Comparison of ENCODE assay signal across 8 mouse cellular contexts in the genomic region with DNA sequence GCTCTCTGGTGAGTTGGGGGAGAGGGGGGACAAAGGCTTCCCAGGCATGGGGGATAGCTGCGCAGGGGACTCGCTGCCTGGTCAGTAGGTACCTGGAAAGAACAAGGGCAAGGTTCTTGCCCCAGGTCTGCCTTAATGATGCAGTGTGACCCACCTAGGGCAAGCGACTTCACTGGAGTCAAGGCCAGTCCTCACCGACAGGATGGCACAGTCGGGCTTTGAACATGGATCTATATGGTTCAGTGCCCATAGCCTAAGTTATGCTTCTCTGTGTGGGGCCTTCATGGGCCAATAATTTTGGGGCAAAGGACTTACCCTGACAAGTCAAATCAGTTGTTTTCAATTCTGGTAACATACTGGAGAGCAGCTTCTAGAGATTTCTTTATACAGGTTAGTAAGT. TPM values are rescaled to one million over a fixed set of nuclear protein-coding genes. Genes with fewer than 3 reads are reported as not detected.
A peak's percentile ranks its signal among the peaks of the same experiment; 100 is the strongest.
DNase-seq lines count a peak whose midpoint lies in the region; ATAC-seq and TF ChIP-seq lines count a peak whose summit lies in the region.

No protein-coding gene starts in this region.

- no peak for ATAC-seq in embryonic facial prominence, embryonic 15.5 days (ENCODE audit: insufficient number of reproducible peaks, low FRiP score, low TSS enrichment, low read depth)
- ATAC-seq in kidney, postnatal 0 days (replicated peaks; ENCODE audit: low FRiP score, low read depth), result peak; percentile 56
- ATAC-seq in neural tube, embryonic 15.5 days (ENCODE audit: low FRiP score), result peak; percentile 55; the same call in 1 of the 2 replicates

- peak overlapping the region; percentile 95 for H3K27ac ChIP-seq in left cerebral cortex, adult 2 months
- peak overlapping the region; percentile 88 for H3K27ac ChIP-seq in embryonic facial prominence, embryonic 15.5 days (replicated peaks)
- no peak overlapping the region for H3K27ac ChIP-seq in kidney, postnatal 0 days
- H3K27ac ChIP-seq in neural tube, embryonic 15.5 days (replicated peaks), result peak overlapping the region; percentile 97

- DNase-seq in left cerebral cortex, adult 2 months (ENCODE audit: extremely low spot score in 1 of 2, low spot score in 2 of 2), result no peak
- no peak for DNase-seq in left cerebral cortex, postnatal 14 days (ENCODE audit: low spot score in 2 of 2)
- DNase-seq in kidney, postnatal 0 days (ENCODE audit: low spot score), result no peak
- no peak for DNase-seq in layer of hippocampus, postnatal 10 days (ENCODE audit: low spot score in 2 of 2)
- DNase-seq in natural killer cell, adult 2 months (ENCODE audit: low spot score in 2 of 2), result no peak
- DNase-seq in cerebellum, adult 11-12 months, result no peak

- 5% methylated on average over 5 of the region's 5 CpGs for WGBS in embryonic facial prominence, embryonic 15.5 days
- WGBS in kidney, postnatal 0 days, result 8% methylated on average over 5 of the region's 5 CpGs
- WGBS in neural tube, embryonic 15.5 days, result 3% methylated on average over 5 of the region's 5 CpGs

- H3K36me3 ChIP-seq in embryonic facial prominence, embryonic 15.5 days, result no peaks in the 10 kb centered on the region
- H3K36me3 ChIP-seq in kidney, postnatal 0 days (ENCODE audit: insufficient read depth, low read length), result no peaks in the 10 kb centered on the region
- no peaks in the 10 kb centered on the region for H3K36me3 ChIP-seq in neural tube, embryonic 15.5 days

- H3K4me1 ChIP-seq in embryonic facial prominence, embryonic 15.5 days, result peaks cover 16% of the 10 kb centered on the region
- no peaks in the 10 kb centered on the region for H3K4me1 ChIP-seq in kidney, postnatal 0 days (replicated peaks; ENCODE audit: insufficient read depth, low read length)
- H3K4me1 ChIP-seq in neural tube, embryonic 15.5 days, result peaks cover 38% of the 10 kb centered on the region

- TF ChIP-seq CTCF in left cerebral cortex, adult 2 months (IDR thresholded peaks at IDR 0.05), result no peak
- TF ChIP-seq CTCF in kidney, postnatal 0 days (IDR thresholded peaks at IDR 0.05; ENCODE audit: low read depth), result no peak

- peaks cover 5% of the 10 kb centered on the region; the same call in 1 of the 2 replicates for H3K27me3 ChIP-seq in embryonic facial prominence, embryonic 15.5 days
- peaks cover 3% of the 10 kb centered on the region; the same call in 1 of the 2 replicates for H3K27me3 ChIP-seq in kidney, postnatal 0 days (ENCODE audit: insufficient read depth, low read length)
- H3K27me3 ChIP-seq in neural tube, embryonic 15.5 days (replicated peaks), result no peaks in the 10 kb centered on the region

- intact Hi-C loops in left cerebral cortex, adult 2 months (cut with DNase I), result loop anchor here (5.0 kb wide), 2 partner anchors 58 to 148 kb away; a partner anchor contains a TSS
- intact Hi-C loops in left cerebral cortex, postnatal 14 days (cut with DNase I), result loop anchor here (5.0 to 10.0 kb wide), 3 partner anchors 58 to 148 kb away; a partner anchor contains a TSS

- H3K9me3 ChIP-seq in embryonic facial prominence, embryonic 15.5 days (replicated peaks), result no peaks in the 10 kb centered on the region
- H3K9me3 ChIP-seq in kidney, postnatal 0 days (replicated peaks; ENCODE audit: low read length), result no peaks in the 10 kb centered on the region
- H3K9me3 ChIP-seq in neural tube, embryonic 15.5 days (replicated peaks), result no peaks in the 10 kb centered on the region

- peak overlapping the region; percentile 61 for H3K4me3 ChIP-seq in left cerebral cortex, adult 2 months
- peak overlapping the region; percentile 67 for H3K4me3 ChIP-seq in embryonic facial prominence, embryonic 15.5 days (replicated peaks)
- peak overlapping the region; percentile 83 for H3K4me3 ChIP-seq in kidney, postnatal 0 days (replicated peaks; ENCODE audit: low read depth, low read length)
- peak overlapping the region; percentile 93 for H3K4me3 ChIP-seq in neural tube, embryonic 15.5 days (replicated peaks)

- H3K4me2 ChIP-seq in embryonic facial prominence, embryonic 15.5 days (replicated peaks), result peak overlapping the region; percentile 72
- peak overlapping the region; percentile 87 for H3K4me2 ChIP-seq in kidney, postnatal 0 days (ENCODE audit: low read length)
- peak overlapping the region; percentile 62 for H3K4me2 ChIP-seq in neural tube, embryonic 15.5 days

- H3K9ac ChIP-seq in embryonic facial prominence, embryonic 15.5 days, result peak overlapping the region; percentile 78; the same call in 1 of the 2 replicates
- peak overlapping the region; percentile 93 for H3K9ac ChIP-seq in kidney, postnatal 0 days (ENCODE audit: low read depth, low read length)
- peak overlapping the region; percentile 99 for H3K9ac ChIP-seq in neural tube, embryonic 15.5 days (replicated peaks)

RNA-seq across cellular contexts. Expression of a gene that starts 0.5 kb away (rescaled TPM):
- total RNA-seq in left cerebral cortex, adult 2 months (2021), result 10 to 100 TPM; 77.9 to 78.9 TPM
- 10 to 100 TPM; 68.7 to 72.5 TPM for total RNA-seq in left cerebral cortex, postnatal 14 days (2021)
- 14.7 and 15.0 TPM in 2 replicates for polyA plus RNA-seq in embryonic facial prominence, embryonic 15.5 days (2015; fragmentation: Nextera tagmentation; extraction: Ambion mirVana)
- 12.7 and 12.9 TPM in 2 replicates for polyA plus RNA-seq in kidney, postnatal 0 days (2015; fragmentation: Nextera tagmentation; extraction: Ambion mirVana)
- polyA plus RNA-seq in neural tube, embryonic 15.5 days (2015; fragmentation: Nextera tagmentation; extraction: Ambion mirVana), result 50.4 and 57.4 TPM in 2 replicates
- total RNA-seq in layer of hippocampus, postnatal 10 days (2021), result 10 to 100 TPM; 70.0 to 74.6 TPM

RNA-seq across cellular contexts. Expression of a gene that starts 57.3 kb away (rescaled TPM):
- total RNA-seq in left cerebral cortex, adult 2 months (2021), result not detected
- not detected for total RNA-seq in left cerebral cortex, postnatal 14 days (2021)
- 1.6 and 1.8 TPM in 2 replicates for polyA plus RNA-seq in embryonic facial prominence, embryonic 15.5 days (2015; fragmentation: Nextera tagmentation; extraction: Ambion mirVana)
- polyA plus RNA-seq in kidney, postnatal 0 days (2015; fragmentation: Nextera tagmentation; extraction: Ambion mirVana), result 0.04 and 0.05 TPM in 2 replicates
- polyA plus RNA-seq in neural tube, embryonic 15.5 days (2015; fragmentation: Nextera tagmentation; extraction: Ambion mirVana), result 1.7 and 3.1 TPM in 2 replicates
- total RNA-seq in layer of hippocampus, postnatal 10 days (2021), result not detected
